In genomic region chr2:36008071-36008470, GRCm38 (mm10) we compare ENCODE assay signal across 10 mouse cellular contexts. TPM values are rescaled to one million over a fixed set of nuclear protein-coding genes. Genes with fewer than 3 reads are reported as not detected.
DNase-seq lines count a peak whose midpoint lies in the region; ATAC-seq and TF ChIP-seq lines count a peak whose summit lies in the region.
"Had no signal": no experiment of that assay in that cellular context is flagged by ENCODE, and none has a peak within 500 bp of the region (broad histone marks: within the 10 kb centered on the region; RNA-seq: fewer than 3 reads in every experiment).

No protein-coding gene starts in this region.

- H3K27ac ChIP-seq in hindbrain, embryonic 11.5 days (ENCODE audit: low read depth, low read length) = no peak overlapping the region
- H3K27ac ChIP-seq in hindbrain, embryonic 12.5 days = no peak overlapping the region
- H3K27ac ChIP-seq in thymus, adult 2 months (ENCODE audit: control insufficient read depth, insufficient read depth, low read length) = no peak overlapping the region

- H3K4me1 ChIP-seq in hindbrain, embryonic 11.5 days (replicated peaks; ENCODE audit: control insufficient read depth, insufficient read depth, low read length) = no peaks in the 10 kb centered on the region
- peaks cover 10% of the 10 kb centered on the region for H3K4me1 ChIP-seq in hindbrain, embryonic 12.5 days
- H3K4me1 ChIP-seq in thymus, adult 2 months (replicated peaks; ENCODE audit: control insufficient read depth, insufficient read depth, low read length) = no peaks in the 10 kb centered on the region

- TF ChIP-seq CTCF in thymus, adult 2 months (IDR thresholded peaks at IDR 0.05; ENCODE audit: borderline replicate concordance, control insufficient read depth, extremely low read depth, insufficient read depth, low read length, poor library complexity) = no peak
- TF ChIP-seq CTCF in brain, embryonic 14.5 days (IDR thresholded peaks at IDR 0.05; ENCODE audit: borderline replicate concordance, extremely low read depth, insufficient read depth, insufficient read length) = peak; percentile 87

- peaks cover 12% of the 10 kb centered on the region for H3K27me3 ChIP-seq in hindbrain, embryonic 11.5 days (ENCODE audit: control insufficient read depth, insufficient read depth, low read length)
- peaks cover 32% of the 10 kb centered on the region for H3K27me3 ChIP-seq in hindbrain, embryonic 12.5 days
- peaks cover 7% of the 10 kb centered on the region; the same call in 1 of the 2 replicates for H3K27me3 ChIP-seq in thymus, adult 2 months (ENCODE audit: control insufficient read depth, insufficient read depth, low read length)

- ATAC-seq in hindbrain, embryonic 11.5 days (ENCODE audit: low FRiP score) = no peak
- no peak for ATAC-seq in hindbrain, embryonic 12.5 days (ENCODE audit: low FRiP score)
- peak; percentile 70; the same call in 1 of the 2 replicates for ATAC-seq in megakaryocyte progenitor cell, adult 5-6 weeks (replicated peaks; ENCODE audit: poor library complexity)
- no peak; the same call in 1 of the 2 replicates for ATAC-seq in monocyte, adult 5-6 weeks (replicated peaks; ENCODE audit: insufficient number of reproducible peaks, low FRiP score, low TSS enrichment, poor library complexity, severe bottlenecking)

- TF ChIP-seq POLR2A in thymus, adult 2 months (IDR thresholded peaks at IDR 0.05; ENCODE audit: control insufficient read depth, extremely low read depth, insufficient read depth, low read length, poor library complexity) = no peak
- TF ChIP-seq POLR2A in brain, embryonic 14.5 days (IDR thresholded peaks at IDR 0.05; ENCODE audit: borderline replicate concordance, extremely low read depth, insufficient read depth, insufficient read length, poor library complexity, severe bottlenecking) = no peak

- WGBS in hindbrain, embryonic 11.5 days = 39% methylated on average over 1 of the region's 1 CpGs
- 29% methylated on average over 1 of the region's 1 CpGs for WGBS in hindbrain, embryonic 12.5 days
- WGBS in thymus, adult 2 months = 18% methylated on average over 1 of the region's 1 CpGs

- DNase-seq in hindbrain, embryonic 11.5 days (ENCODE audit: low spot score) = peak; percentile 82
- peak; percentile 46 for DNase-seq in thymus, adult 2 months
- no peak for DNase-seq in thymus, postnatal 36 days
- peak; percentile 60 for DNase-seq in brain, embryonic 14.5 days (ENCODE audit: low read depth)
- DNase-seq in gastrocnemius, postnatal 14 days = peak; percentile 25

- intact Hi-C loops in gastrocnemius, postnatal 14 days (cut with DNase I; ENCODE audit: low total_unique reads) = loop anchor here (5.0 kb wide), 1 partner anchor 264 kb away; no protein-coding TSS in a partner anchor

- no peaks in the 10 kb centered on the region for H3K36me3 ChIP-seq in hindbrain, embryonic 11.5 days (ENCODE audit: control insufficient read depth, insufficient read depth, low read length)
- H3K36me3 ChIP-seq in hindbrain, embryonic 12.5 days = no peaks in the 10 kb centered on the region
- H3K36me3 ChIP-seq in thymus, adult 2 months (ENCODE audit: control insufficient read depth, insufficient read depth, low read length) = no peaks in the 10 kb centered on the region

- H3K9ac ChIP-seq in hindbrain, embryonic 11.5 days (ENCODE audit: low read depth, low read length) = no peak overlapping the region
- no peak overlapping the region for H3K9ac ChIP-seq in hindbrain, embryonic 12.5 days

- H3K9me3 ChIP-seq in hindbrain, embryonic 11.5 days (ENCODE audit: control insufficient read depth, low read length) = no peaks in the 10 kb centered on the region
- H3K9me3 ChIP-seq in hindbrain, embryonic 12.5 days (replicated peaks) = no peaks in the 10 kb centered on the region

- H3K4me3 ChIP-seq in hindbrain, embryonic 11.5 days (ENCODE audit: low read depth, low read length) = no peak overlapping the region
- no peak overlapping the region for H3K4me3 ChIP-seq in hindbrain, embryonic 12.5 days
- no peak overlapping the region for H3K4me3 ChIP-seq in thymus, adult 2 months (ENCODE audit: control insufficient read depth, insufficient read depth, low read length)
- H3K4me3 ChIP-seq: erythroblast, embryonic 14.5 days had no signal

- H3K4me2 ChIP-seq in hindbrain, embryonic 11.5 days (replicated peaks; ENCODE audit: low read depth, low read length) = no peak overlapping the region
- no peak overlapping the region for H3K4me2 ChIP-seq in hindbrain, embryonic 12.5 days (replicated peaks)

RNA-seq across cellular contexts. Expression of gene Ttll11, which starts 28.4 kb away (rescaled TPM):
- 1.3 and 1.9 TPM in 2 replicates for polyA plus RNA-seq in hindbrain, embryonic 11.5 days (2014; fragmentation: Nextera tagmentation; extraction: Ambion mirVana)
- 4.6 and 5.5 TPM in 2 replicates for polyA plus RNA-seq in hindbrain, embryonic 12.5 days (2016; fragmentation: Nextera tagmentation; extraction: Ambion mirVana)
- 0.33 and 0.46 TPM in 2 replicates for polyA plus RNA-seq in thymus, adult 2 months (2012; rRNA removed)
- 7.8 and 9.3 TPM in 2 replicates for polyA plus RNA-seq in brain, embryonic 14.5 days (2012; rRNA removed)
- 1 to 10 TPM; 2.5 to 2.9 TPM for total RNA-seq in gastrocnemius, postnatal 14 days (2021)
- not detected in 2 replicates for total RNA-seq in megakaryocyte progenitor cell, adult 5-6 weeks (2015)
- 0.04 TPM in 1 of 2 replicates, not detected in the other for total RNA-seq in megakaryocyte progenitor cell, adult 5-6 weeks (2017)
- 1.6 TPM in 1 of 3 replicates, not detected in the others for total RNA-seq in monocyte, adult 5-6 weeks (2017)

RNA-seq across cellular contexts. Expression of gene Ndufa8, which starts 41.1 kb away (rescaled TPM):
- polyA plus RNA-seq in hindbrain, embryonic 11.5 days (2014; fragmentation: Nextera tagmentation; extraction: Ambion mirVana) = 196 and 198 TPM in 2 replicates
- 171 and 179 TPM in 2 replicates for polyA plus RNA-seq in hindbrain, embryonic 12.5 days (2016; fragmentation: Nextera tagmentation; extraction: Ambion mirVana)
- polyA plus RNA-seq in thymus, adult 2 months (2012; rRNA removed) = 75.4 and 83.9 TPM in 2 replicates
- polyA plus RNA-seq in brain, embryonic 14.5 days (2012; rRNA removed) = 123 and 135 TPM in 2 replicates
- 100 to 1,000 TPM; 328 to 375 TPM for total RNA-seq in gastrocnemius, postnatal 14 days (2021)
- 85.0 and 100 TPM in 2 replicates for total RNA-seq in megakaryocyte progenitor cell, adult 5-6 weeks (2015)
- total RNA-seq in megakaryocyte progenitor cell, adult 5-6 weeks (2017) = 42.4 and 53.3 TPM in 2 replicates
- total RNA-seq in monocyte, adult 5-6 weeks (2017) = 26.1 to 34.0 TPM (median 32.9 TPM) in 3 replicates

RNA-seq across cellular contexts. Expression of gene Morn5, which starts 41.2 kb away (rescaled TPM):
- 3.6 and 4.0 TPM in 2 replicates for polyA plus RNA-seq in hindbrain, embryonic 11.5 days (2014; fragmentation: Nextera tagmentation; extraction: Ambion mirVana)
- 3.2 and 3.6 TPM in 2 replicates for polyA plus RNA-seq in hindbrain, embryonic 12.5 days (2016; fragmentation: Nextera tagmentation; extraction: Ambion mirVana)
- 0.26 TPM in 1 of 2 replicates, not detected in the other for polyA plus RNA-seq in thymus, adult 2 months (2012; rRNA removed)
- 0.93 and 2.3 TPM in 2 replicates for polyA plus RNA-seq in brain, embryonic 14.5 days (2012; rRNA removed)
- not detected for total RNA-seq in gastrocnemius, postnatal 14 days (2021)
- total RNA-seq in megakaryocyte progenitor cell, adult 5-6 weeks (2015) = not detected in 2 replicates
- not detected in 2 replicates for total RNA-seq in megakaryocyte progenitor cell, adult 5-6 weeks (2017)
- total RNA-seq in monocyte, adult 5-6 weeks (2017) = not detected in 3 replicates
- polyA plus RNA-seq: erythroblast, embryonic 14.5 days; liver, embryonic 16.5 days had no signal

Comparison
In these comparisons a context has a peak if more than half of its experiments do, and no peak if none do; other contexts are left out.
1. DNase-seq: peak in hindbrain, embryonic 11.5 days (single experiment), thymus, adult 2 months (single experiment), brain, embryonic 14.5 days (single experiment) and gastrocnemius, postnatal 14 days (single experiment); none in thymus, postnatal 36 days (0 of 2).